Mouse (Mus musculus) urinary bladder, postnatal 25 days (tissue): ENCODE results near the gene Gm36079.
"Not testable (repeated sequence)": the region's sequence is repeated elsewhere in the genome, so short reads cannot be mapped to it uniquely, and the experiment has no call there.

ENCODE experiments used
- DNase-seq: peaks from one replicate; pipeline ENCODE4 v3.0.0; 2022; ENCODE audit warnings: low spot score

Gm36079 gene

DNA sequence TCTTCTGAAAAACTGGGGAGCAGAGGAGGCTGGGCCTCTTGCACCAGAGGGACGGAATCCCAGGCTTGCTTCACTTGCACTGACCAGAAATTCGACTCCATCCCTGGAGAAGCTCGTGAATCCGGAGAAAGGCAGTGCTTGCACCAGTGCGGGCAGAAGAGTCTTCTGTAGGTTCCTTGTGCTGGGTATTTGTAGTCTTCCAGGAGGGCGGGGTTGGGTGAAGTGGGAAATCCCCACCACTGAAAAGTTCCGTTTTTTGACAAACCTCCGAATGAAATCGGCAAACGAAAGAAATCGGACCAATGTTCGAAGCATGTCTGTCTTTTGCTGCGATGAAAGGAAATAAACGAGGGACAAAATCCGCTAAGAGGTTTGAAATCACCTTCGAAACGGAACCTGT lies at the start of gene Gm36079:
TSS of gene Gm36079 (minus strand) at position 101 of the 400 bp plus-strand sequence.
- not testable (repeated sequence) for DNase-seq

DNA sequence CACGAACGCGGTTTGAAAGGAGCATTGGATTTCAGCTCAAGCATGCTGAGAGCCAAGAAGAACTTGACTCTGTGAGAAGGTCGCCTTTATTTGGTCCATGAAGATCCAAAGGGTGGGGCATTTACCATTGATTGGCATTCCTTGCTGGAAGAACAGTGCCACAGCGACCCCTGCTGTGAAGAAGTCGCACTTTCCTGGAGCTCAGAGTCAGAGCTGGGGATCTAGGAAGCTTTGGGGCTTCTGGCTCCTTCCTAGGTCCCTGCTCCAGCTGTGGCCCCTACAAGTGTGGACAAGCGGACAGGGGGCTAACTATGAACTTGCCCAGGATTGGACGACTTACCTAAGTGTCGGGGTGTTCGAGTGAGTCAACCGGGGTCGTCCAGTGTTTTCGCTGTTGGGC lies 44.1 kb upstream of the Gm36079 start:
- DNase-seq = not testable (repeated sequence)

DNA sequence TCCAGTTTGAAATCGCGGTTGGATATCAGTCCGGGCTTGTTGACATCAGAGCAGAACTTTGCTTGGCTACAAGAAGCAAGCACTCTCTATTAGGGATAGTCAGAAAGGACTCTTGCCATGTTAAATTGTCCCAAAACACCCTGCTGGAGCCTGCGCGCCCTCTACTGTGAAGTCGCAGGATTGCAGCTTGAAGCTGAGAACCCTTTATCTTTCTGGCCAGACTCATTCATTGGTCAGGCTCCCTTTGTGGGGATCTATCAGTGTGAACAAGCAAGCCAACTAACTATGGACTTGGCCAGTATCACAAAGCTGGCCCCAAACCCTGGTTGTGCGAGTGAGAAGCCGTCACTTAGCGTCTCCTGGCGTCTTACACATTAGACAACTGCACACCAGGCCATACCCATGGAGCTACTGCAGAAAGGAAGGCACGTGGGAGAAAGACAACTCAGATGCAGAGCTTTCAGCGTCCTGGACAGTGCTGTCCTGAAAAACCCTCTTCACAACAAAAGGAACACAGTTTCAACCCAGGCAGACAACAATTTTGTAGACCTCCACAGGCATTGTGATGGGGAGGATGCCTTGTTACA lies 43.3 kb upstream of the Gm36079 start:
- DNase-seq = not testable (repeated sequence)

DNA sequence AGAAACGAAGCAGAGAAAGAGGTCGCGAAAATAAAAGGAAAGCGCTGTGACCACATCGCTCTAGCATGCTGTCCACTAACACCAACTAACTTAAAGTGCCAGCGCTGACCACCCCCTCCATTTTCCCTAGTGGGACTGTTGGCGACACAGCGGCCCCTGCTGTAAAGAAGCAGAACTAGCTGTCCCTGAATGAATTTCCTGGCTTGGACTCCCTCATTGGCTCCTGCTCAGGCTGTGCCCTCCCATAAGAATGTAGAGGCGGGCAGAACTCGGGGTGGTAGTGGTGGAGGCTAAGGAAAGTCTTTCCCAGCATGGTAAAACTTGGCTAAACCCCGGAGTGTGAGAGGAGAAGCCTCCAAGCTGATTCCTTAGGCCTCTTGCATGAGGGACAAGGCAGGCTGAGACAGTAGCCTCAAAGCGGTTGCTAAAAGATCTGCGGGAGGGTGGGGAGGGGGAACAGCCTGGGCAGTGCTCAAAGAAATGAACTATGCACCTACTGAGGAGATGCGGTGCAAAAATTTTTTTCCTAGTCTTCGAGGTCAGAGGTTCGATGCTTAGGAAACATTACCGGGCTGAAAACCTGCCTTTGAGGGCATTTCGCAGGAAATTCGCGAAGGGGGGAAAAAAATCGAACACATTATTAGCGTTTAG lies 36.8 kb upstream of the Gm36079 start:
- not testable (repeated sequence) for DNase-seq

DNA sequence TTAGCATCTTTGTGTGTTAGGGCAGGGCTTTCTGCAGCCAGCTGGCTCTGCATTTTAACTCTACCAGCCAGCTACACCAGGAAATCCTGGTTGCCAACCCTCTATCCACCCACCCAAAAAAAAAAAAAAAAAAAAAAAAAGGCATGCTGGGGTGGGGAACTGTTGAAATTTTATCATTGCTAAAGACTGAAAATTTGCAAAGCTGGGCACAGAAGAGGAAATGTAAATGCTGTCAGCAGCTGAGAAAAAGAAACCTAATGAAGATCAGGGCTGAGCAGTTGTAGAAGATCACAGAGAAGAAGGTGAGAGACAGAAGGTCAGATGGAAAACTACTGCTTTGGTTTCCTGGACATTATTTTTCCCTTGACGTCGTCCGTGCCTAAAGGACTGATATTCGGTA lies 36.1 kb upstream of the Gm36079 start:
- DNase-seq = not testable (repeated sequence)

DNA sequence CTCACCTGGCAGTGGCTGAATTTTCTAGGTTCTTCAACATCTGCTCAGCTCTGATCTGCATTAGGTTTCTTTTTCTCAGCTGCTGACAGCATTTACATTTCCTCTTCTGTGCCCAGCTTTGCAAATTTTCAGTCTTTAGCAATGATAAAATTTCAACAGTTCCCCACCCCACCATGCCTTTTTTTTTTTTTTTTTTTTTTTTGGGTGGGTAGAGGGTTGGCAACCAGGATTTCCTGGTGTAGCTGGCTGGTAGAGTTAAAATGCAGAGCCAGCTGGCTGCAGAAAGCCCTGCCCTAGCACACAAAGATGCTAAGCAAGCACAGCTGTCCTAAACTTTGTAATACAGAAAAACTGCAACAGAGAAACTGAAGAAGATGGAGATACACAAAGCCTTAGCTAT lies 25.3 kb upstream of the Gm36079 start, which contains the start of gene Gm21188:
TSS of gene Gm21188 (minus strand) at position 110 of the 400 bp plus-strand sequence.
- DNase-seq = not testable (repeated sequence)

DNA sequence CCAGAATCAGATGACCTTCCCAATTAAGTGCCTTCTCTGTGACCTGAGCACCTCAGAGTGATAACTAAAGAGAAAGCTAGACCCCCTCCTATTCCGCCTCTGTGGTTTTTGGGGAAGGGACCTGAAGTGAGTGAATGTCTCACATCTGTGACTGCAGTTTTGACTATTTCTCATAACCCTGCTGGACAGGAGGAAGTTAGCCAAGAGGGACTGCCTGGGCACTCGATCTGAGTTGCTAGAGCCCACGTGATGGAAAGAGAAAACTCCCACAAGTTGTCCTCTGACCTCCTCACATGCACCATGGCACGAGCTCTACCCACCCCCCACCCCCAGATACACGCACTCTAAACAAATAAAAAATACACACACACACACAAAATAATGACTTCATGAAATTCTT lies 21.8 kb upstream of the Gm36079 start:
- DNase-seq = not testable (repeated sequence)

DNA sequence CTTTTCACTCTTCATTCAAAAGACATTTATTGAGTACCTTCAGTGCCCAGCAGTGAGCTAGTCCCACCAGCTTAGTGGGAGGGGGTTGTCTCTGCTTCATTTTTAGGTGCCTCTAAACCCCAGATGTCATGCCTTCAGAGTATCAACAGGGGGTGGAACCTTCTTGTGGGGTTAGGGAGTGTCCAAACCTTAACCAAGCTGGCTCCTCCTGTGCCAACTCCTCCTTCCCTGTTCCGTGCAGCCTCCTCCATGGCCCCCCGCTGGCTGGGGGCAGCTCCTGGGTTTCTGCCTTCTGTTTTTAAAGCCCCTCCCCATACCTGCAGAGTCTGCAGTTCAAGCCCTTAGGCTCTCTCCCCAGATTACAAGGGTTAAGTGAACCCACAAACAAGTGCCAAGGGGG lies 21.4 kb upstream of the Gm36079 start:
- not testable (repeated sequence) for DNase-seq

DNA sequence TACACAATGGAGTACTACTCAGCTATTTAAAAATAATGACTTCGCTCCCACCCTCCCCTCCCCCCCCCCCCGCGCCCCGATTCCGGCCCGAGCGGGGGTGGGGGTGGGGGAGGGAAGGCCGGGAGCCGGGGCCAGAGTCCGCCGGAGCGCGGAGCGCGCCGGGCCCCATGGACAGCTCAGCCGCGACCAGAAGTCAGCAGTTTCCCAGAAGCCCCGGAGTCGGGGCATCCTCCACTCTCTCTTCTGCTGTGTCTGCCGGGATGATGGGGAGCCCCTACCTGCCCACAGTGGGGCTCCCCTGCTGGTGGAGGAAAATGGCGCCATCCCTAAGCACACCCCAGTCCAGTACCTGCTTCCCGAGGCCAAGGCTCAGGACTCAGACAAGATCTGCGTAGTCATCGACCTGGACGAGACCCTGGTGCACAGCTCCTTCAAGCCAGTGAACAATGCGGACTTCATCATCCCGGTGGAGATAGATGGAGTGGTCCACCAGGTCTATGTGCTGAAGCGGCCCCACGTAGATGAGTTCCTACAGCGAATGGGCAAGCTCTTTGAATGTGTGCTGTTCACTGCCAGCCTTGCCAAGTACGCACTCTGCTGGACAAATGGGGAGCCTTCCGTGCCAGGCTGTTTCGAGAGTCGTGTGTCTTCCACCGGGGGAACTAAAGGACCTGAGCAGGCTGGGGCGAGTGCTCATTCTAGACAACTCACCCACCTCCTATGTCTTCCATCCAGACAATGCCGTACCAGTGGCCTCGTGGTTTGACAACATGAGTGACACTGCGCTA lies 19.8 kb upstream of the Gm36079 start:
- DNase-seq = not testable (repeated sequence)

DNA sequence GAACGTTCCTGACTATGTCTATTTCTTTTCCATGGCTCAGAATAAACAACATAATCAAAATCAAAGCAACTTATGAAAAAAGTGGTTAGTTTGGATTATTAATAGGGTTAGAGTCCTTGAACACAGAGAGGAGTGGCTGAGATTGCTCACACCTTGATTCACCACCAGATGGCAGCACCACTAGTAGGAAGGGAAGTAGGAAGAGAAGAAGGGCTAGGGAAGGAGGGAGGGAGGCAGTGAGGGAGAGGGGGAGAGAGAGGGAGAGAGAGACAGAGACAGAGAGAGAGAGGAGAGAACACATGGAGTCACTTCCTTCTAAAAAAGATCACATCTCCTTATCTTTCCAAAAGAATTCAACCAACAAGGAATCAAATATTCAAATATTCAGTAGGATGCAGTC lies 14.3 kb upstream of the Gm36079 start:
- DNase-seq = not testable (repeated sequence)

DNA sequence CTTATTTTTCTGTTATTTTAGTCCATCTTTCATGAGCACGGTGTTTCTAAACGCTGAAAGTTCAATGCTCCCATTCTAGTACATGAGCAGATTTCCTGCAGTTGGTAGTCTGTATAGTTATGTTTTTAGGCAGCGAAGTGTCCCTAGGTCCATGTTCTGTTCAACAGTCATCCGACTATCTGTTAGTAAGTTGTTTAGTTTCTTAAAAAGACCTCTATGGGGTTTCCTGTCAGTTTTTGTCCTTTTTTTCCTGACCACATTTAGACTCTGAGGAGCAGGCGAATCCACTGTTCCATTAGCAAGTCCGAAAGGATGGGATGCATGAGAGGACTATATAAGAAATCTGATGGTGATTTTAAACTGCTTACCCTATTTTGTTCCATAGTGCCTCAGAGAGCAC lies 11.1 kb upstream of the Gm36079 start:
- DNase-seq = not testable (repeated sequence)

DNA sequence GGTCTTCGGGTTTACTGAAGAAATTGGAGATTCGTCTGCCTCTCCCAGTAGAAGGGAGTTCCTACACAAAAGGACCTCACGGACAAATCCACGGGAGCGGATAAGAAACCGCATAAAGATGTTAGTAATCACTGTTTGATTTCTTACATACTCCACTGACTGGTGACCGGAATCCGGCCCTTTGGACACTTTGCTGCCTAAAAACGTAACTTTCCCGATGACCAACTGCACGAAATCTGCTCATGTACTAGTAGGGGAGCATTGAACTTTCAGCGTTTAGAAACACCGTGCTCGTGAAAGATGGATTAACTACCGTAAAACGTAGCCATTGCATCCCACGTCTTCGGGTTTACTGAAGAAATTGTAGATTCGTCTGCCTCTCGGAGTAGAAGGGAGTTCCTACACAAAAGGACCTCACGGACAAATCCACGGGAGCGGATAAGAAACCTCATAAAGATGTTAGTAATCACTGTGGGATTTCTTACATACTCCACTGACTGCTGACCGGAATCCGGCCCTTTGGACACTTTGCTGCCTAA lies 9.8 kb upstream of the Gm36079 start:
- DNase-seq = peak; percentile 9

DNA sequence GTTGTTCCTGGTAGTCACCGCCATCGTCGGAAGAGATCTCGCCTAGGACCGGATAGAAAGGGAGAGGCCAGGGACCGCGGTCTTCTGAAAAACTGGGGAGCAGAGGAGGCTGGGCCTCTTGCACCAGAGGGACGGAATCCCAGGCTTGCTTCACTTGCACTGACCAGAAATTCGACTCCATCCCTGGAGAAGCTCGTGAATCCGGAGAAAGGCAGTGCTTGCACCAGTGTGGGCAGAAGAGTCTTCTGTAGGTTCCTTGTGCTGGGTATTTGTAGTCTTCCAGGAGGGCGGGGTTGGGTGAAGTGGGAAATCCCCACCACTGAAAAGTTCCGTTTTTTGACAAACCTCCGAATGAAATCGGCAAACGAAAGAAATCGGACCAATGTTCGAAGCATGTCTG lies 8.3 kb upstream of the Gm36079 start:
- DNase-seq = not testable (repeated sequence)

DNA sequence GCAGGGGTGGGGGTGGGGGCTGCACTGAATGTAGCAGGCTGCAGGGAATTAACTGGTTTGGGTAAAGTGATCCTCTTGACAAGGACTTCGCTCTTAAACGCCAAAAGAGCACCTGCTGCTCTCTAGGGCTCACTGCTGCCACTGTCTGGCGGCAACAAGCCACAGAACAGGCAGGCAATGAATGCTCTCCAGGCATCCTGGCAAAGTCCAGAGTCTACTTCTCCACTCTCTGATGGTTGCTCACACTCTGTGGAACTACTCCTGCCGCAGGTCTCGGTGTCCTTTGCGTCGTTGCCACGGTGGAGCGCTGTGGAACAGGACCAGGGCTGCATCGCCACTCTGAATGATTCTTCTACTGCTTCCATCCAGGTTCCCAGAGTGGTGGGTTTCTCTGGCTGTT lies 7.8 kb upstream of the Gm36079 start:
- not testable (repeated sequence) for DNase-seq

DNA sequence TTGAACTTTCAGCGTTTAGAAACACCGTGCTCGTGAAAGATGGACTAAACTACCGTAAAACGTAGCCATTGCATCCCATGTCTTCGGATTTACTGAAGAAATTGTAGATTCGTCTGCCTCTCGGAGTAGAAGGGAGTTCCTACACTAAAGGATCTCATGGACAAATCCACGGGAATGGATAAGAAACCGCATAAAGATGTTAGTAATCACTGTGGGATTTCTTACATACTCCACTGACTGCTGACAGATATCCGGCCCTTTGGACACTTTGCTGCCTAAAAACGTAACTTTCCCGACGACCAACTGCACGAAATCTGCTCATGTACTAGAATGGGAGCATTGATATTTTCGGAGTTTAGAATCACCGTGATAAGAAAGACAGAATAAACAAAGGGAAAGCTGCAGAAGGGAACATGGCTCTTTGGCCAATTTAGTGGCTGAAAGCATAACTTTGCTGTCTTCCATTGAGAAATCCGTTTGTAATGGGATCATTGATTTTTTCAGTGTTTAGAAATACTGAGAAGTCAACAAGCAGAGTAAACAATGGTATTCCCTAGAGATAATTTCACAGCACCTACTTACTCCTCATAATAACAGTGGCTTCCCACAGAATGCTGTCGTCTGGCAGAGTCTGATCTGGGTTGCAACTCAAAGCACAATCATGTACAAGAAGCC lies 6.8 kb upstream of the Gm36079 start:
- DNase-seq = peak; percentile 35

DNA sequence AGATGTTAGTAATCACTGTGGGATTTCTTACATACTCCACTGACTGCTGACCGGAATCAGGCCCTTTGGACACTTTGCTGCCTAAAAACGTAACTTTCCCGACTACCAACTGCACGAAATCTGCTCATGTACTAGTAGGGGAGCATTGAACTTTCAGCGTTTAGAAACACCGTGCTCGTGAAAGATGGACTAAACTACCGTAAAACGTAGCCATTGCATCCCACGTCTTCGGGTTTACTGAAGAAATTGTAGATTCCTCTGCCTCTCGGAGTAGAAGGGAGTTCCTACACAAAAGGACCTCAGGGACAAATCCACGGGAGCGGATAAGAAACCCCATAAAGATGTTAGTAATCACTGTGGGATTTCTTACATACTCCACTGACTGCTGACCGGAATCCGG lies 4.9 kb upstream of the Gm36079 start:
- DNase-seq = peak; percentile 15

DNA sequence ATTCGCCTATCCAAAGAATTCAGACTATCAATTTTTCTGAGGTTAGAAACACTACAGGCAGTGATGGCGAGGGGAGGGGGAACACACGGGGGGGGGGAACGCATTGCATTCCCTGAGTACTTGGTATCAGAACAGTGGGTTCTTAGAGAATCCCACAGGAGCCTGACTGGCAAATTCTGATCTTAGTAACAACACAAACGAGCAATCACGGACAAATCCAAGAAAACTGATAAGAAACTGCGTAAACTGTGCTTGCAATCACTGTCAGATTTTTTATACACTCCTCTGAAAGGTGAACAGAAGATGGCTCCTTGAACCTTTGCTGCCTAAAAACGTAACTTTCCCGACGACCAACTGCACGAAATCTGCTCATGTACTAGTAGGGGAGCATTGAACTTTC lies 557 bp upstream of the Gm36079 start:
- DNase-seq = not testable (repeated sequence)

DNA sequence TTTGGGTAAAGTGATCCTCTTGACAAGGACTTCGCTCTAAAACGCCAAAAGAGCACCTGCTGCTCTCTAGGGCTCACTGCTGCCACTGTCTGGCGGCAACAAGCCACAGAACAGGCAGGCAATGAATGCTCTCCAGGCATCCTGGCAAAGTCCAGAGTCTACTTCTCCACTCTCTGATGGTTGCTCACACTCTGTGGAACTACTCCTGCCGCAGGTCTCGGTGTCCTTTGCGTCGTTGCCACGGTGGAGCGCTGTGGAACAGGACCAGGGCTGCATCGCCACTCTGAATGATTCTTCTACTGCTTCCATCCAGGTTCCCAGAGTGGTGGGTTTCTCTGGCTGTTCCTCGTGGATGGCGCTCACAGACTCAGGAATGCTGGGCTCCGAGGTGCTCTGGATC lies 438 bp downstream of the Gm36079 start:
- not testable (repeated sequence) for DNase-seq

DNA sequence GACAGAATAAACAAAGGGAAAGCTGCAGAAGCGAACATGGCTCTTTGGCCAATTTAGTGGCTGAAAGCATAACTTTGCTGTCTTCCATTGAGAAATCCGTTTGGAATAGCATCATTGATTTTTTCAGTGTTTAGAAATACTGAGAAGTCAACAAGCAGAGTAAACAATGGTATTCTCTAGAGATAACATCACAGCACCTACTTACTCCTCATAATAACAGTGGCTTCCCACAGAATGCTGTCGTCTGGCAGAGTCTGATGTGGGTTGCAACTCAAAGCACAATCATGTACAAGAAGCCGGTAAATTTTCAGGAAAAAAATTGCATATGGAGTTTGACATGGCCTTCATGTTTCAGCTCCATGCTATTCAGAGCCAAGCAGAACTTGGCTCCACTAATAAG lies 1.2 kb downstream of the Gm36079 start:
- not testable (repeated sequence) for DNase-seq

DNA sequence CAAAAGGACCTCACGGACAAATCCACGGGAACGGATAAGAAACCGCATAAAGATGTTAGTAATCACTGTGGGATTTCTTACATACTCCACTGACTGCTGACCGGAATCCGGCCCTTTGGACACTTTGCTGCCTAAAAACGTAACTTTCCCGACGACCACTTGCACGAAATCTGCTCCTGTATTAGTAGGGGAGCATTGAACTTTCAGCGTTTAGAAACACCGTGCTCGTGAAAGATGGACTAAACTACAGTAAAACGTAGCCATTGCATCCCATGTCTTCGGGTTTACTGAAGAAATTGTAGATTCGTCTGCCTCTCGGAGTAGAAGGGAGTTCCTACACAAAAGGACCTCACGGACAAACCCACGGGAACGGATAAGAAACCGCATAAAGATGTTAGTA lies 1.8 kb downstream of the Gm36079 start:
- not testable (repeated sequence) for DNase-seq

DNA sequence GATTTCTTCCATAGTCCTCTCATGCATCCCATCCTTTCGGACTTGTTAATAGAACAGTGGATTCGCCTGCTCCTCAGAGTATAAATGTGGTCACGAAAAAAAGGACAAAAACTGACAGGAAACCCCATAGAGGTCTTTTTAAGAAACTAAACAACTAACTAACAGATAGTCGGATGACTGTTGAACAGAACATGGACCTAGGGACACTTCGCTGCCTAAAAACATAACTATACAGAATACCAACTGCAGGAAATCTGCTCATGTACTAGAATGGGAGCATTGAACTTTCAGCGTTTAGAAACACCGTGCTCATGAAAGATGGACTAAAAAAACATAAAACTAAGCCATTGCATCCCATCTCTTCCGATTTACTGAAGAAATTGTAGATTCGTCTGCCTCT lies 2.2 kb downstream of the Gm36079 start:
- DNase-seq = not testable (repeated sequence)

DNA sequence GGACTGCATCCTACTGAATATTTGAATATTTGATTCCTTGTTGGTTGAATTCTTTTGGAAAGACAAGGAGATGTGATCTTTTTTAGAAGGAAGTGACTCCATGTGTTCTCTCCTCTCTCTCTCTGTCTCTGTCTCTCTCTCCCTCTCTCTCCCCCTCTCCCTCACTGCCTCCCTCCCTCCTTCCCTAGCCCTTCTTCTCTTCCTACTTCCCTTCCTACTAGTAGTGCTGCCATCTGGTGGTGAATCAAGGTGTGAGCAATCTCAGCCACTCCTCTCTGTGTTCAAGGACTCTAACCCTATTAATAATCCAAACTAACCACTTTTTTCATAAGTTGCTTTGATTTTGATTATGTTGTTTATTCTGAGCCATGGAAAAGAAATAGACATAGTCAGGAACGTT lies 5.3 kb downstream of the Gm36079 start:
- DNase-seq = not testable (repeated sequence)
